Mouse (Mus musculus) R1 (cell line): ENCODE results near the gene Cttn.

Source experiments
- DNase-seq: peaks from one replicate; pipeline ENCODE4 v3.0.0-alpha.2; 2018; ENCODE audit warnings: low read depth, low spot score

Gene Cttn

DNA sequence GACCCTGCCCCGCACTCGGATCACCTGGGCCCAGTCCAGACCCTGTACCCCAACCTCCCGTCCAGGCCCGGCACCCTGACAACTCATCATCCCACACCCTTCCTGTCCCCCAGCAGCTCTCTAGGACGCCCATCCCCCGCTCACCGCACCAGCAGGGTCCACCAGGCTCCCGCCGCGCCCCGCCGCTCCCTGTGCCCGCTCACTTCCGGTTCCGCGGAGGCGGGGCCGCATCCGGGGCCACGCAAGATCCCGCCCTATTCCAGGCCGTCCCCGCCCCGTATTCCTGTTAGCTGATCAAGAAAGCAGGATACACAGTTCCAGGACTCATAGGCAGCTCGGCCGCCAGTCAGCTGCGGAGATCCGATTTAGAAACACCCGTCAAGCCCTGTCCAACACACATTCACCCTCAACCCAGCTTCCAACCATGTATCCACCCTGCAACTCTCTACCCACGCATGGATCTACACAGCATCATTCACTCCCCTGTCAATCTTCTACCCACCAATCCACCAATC lies at the start of gene Cttn:
Gene Cttn (minus strand): TSS at position 465 of the 515 bp plus-strand sequence.
- DNase-seq, result peak; percentile 90

- no peak for DNase-seq
These were observed 49.0 kb upstream of the Cttn start for GRCm38 (mm10) chr7:144519852-144520251.

- DNase-seq, result no peak
These were observed 45.9 kb upstream of the Cttn start for GRCm38 (mm10) chr7:144516711-144517110.

DNA sequence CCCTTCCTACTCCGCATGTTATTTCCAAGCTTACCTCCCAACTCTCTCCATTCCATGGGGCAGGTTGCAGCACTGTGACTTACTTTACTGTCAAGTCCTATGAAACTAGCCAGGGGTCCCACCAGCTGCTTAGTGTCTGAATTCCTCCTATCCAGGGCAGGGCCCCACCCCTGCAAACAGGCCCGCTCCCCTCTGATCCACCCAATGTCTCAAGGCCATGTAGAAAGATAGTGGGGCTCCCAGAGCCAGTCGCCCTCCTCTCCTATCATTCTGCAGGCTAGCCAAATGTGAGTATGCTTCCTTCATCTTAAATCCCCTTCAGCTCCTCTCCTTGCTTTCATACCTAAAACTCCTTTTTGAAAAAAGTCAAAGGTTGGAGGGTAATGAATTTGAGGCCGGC lies 38.3 kb upstream of the Cttn start:
- no peak for DNase-seq

- DNase-seq, result no peak
These were observed 36.0 kb upstream of the Cttn start for GRCm38 (mm10) chr7:144506807-144507206.

DNA sequence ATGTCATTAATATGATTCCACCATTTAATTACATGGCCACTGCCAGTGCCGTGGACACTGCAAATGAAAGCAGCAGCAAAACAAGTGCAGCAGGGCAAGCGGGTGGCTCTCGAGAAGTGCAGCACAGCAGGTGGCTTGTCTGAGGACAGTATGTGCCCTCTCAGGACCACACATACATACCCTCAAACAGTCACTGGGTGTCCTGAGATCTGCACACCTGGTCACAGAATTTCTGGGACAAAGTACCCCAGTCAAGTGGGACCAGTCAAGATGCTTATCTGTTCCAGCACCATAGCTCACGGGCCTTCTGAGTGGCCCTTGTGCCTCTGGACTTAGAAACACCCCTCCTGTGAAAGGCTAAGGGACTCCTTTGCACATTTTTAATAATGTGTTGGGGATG lies 33.1 kb upstream of the Cttn start:
- DNase-seq, result no peak

- no peak for DNase-seq
These were observed 22.1 kb upstream of the Cttn start for GRCm38 (mm10) chr7:144492931-144493330.

DNA sequence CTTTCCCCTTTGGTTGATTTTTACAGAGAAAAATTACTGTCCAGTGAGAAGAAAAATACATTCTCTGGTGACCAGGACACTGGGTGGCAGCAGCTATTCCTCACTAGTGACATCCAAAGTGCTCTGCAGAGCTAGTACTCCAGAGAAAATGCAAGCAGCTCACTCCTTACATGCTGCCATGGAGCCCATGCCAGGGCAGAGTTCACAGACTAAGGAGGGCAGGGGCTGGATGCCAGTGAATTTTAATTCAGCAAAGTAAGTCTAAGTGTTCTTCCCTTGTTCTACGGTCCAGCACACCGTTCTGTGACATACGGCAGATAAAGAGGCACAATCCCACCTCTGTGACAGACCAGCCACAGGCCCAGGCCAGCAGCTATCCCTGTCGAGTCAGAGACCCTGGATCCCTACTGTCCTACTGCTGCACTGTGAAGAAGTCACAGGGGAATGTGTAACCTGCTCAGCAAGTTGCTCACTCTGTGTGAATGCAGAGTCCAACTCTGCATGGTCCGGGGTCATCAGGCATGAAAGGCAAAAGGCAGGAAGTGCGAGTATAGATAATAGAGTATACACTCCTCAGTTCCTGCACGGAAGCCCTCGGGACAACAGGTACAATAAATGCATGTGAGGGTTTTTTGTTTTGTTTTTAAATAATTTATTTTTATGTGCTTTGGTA lies 19.5 kb upstream of the Cttn start:
- DNase-seq, result no peak

GRCm38 (mm10) chr7:144489067-144489774 lies 18.4 kb upstream of the Cttn start:
- DNase-seq, result no peak

- no peak for DNase-seq
These were observed 9.5 kb upstream of the Cttn start for GRCm38 (mm10) chr7:144480314-144480713.

GRCm38 (mm10) chr7:144479569-144479968 lies 8.8 kb upstream of the Cttn start:
- no peak for DNase-seq

DNA sequence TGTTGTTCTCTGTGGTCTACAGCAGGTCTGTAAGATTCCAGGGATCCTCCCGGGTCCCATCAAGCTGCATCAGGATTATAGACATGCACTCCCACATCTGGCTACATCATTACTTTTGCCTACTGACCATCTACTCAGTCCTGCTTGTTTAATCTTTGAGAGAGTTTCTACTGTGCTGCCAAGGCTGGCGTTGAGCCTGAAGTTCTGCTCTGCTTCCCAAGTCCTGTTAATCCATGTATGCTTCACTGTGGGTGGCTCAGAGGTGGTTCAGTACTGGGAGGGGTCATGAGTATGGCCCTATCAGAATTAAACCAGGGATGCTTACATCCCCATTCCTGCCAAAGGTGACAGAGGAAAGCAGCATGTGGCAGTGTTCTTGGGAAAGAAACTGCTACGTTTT lies 4.9 kb upstream of the Cttn start:
- no peak for DNase-seq

GRCm38 (mm10) chr7:144473486-144473885 lies 2.7 kb upstream of the Cttn start:
- DNase-seq, result peak; percentile 27

- no peak for DNase-seq
These were observed 294 bp upstream of the Cttn start for GRCm38 (mm10) chr7:144471103-144471502.

DNA sequence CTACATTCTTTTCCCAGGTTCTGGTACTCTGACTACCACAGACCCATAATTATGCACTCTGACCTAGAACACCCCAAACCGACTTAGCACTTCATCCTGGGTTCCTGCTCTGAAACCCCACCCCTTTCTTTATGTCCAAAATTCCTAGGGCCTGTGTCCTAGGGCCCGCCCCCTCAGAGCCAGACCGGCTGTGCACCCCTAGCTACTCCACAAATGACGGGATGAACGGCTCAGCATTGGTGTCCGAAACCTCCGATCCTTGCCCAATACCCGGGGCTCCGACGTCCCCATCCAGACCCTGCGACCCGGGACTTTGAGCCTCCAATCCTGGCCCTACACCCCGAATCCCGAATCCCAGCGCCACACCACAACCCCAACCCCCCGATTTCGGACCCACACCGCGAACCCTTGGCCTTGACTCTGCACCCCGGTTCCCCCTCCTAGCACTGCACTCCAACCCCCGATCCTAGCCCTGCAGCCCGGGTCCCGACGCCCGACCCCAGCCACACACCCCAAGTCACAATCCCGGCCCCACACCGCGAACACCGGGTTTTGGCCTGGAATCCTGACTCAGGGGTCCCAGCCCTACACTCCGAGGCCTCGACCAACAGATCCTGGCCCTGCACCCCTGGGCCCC lies 783 bp downstream of the Cttn start:
- DNase-seq, result peak; percentile 83

GRCm38 (mm10) chr7:144469181-144469641 lies 1.6 kb downstream of the Cttn start:
- DNase-seq, result peak; percentile 9

DNA sequence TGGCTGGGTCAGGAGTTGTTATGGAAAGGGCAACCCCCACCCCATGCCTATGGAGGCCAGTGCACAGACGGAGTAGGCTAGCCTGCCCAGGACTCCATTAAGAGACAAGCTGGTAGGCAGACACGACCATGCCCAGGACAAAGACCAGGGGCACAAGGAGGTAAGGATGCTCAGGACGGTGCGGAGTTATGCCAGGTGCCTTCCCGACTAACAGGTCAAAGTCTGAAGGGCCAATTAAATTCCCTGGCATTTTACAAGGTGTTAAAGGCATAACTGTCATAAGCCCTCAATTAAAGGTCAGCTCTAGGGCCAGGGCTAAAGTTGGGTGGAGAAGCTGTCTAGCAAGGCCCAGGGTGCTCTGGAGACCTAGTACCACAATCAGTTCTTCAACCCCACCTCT lies 2.1 kb downstream of the Cttn start:
- no peak for DNase-seq

DNA sequence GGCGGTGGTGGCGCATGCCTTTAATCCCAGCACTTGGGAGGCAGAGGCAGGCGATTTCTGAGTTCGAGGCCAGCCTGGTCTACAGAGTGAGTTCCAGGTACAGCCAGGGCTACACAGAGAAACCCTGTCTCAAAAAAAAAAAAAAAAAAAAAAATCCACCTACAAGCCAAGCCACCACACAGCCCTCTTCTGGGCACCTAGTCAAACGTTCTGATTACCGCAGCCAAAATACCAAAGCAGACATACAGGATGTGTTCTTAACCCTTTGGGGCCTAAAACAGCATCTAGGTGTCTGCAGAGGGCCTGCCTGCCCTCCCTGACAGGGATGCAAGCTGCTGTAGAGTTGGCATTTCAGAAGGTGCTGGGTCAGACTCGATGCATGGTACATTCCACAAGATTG lies 8.2 kb downstream of the Cttn start:
- no peak for DNase-seq

DNA sequence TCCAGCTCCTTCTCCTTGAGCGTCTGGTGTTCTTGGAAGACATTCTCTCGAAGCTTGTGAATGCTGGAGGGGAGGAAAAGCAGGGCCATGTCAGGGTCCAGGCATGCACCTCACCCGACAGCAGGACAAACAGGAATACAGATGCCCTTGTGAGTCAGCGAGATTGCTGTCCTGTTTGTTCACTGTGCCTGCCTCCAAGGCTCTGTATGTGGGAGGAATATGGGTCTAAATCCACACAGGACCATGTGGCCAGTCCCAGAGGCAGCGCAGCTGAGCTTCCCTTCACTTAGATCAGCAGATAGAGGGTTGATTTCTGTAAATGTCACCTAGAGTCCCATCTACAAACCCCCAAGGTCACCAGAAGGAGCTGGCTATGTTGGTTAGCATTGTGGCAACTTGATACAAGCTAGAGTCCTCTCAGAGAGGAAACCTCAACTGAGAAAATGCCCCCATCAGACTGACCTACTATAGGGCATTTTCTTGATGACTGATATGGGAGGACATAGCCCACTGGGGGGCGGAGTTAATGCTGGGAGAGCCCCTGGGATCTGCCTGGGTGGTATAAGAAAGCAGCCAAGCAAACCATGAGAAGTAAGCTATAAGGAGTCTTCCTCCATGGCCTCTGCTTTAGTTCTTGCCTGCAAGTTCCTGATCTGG lies 9.4 kb downstream of the Cttn start:
- DNase-seq, result no peak

DNA sequence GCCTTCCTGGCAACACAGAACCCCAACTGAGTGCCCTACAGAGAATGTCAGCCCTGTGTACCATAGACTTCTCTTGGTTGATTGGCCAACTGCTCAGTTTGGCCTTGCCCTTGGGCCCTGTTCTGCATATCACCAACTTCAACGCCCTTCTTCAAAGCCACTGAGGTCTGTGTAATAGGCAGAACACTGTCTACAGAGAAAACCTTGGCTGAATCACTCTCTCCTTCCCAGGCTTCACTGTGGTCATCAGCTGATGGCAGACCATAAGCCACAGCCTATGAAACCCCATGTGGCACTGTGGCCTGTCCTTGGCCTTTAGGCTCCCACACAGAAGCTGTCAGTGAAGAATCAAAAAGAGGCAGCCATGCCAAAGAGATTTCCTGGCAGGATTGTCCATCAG lies 11.9 kb downstream of the Cttn start:
- no peak for DNase-seq

GRCm38 (mm10) chr7:144450661-144451060 lies 20.1 kb downstream of the Cttn start:
- DNase-seq, result no peak
